Mouse (Mus musculus) fibroblast of lung, adult 2 months (primary cell): ENCODE measurements at regions not wholly inside any gene's neighbourhood (a gene's known extent, or its start where the extent isn't known, plus 50 kb on each side); places are given as distances from the start of the nearest gene placed in this dataset.

Experiments used
- DNase-seq: peaks from one replicate; pipeline ENCODE4 v3.0.0-alpha.2; 2011; ENCODE audit warnings: low read depth

- DNase-seq, result peak; percentile 5
Observed at GRCm38 (mm10) chr3:8440701-8441365, 1169.1 kb downstream of the Zfp704 start.
